ENCODE assay signal across 10 mouse cellular contexts in genomic region chr12:78794236-78794635, GRCm38 (mm10). TPM values are rescaled to one million over a fixed set of nuclear protein-coding genes. Genes with fewer than 3 reads are reported as not detected.
DNase-seq lines count a peak whose midpoint lies in the region; ATAC-seq and TF ChIP-seq lines count a peak whose summit lies in the region.
"Had no signal": no experiment of that assay in that cellular context is flagged by ENCODE, and none has a peak within 500 bp of the region (broad histone marks: within the 10 kb centered on the region; RNA-seq: fewer than 3 reads in every experiment).

No protein-coding gene starts in this region.

- no peaks in the 10 kb centered on the region for H3K4me1 ChIP-seq in embryonic facial prominence, embryonic 11.5 days (ENCODE audit: control insufficient read depth, insufficient read depth, low read length)
- H3K4me1 ChIP-seq in embryonic facial prominence, embryonic 10.5 days = no peaks in the 10 kb centered on the region
- H3K4me1 ChIP-seq in kidney, embryonic 14.5 days (ENCODE audit: control insufficient read depth, insufficient read depth, low read length) = no peaks in the 10 kb centered on the region
- H3K4me1 ChIP-seq in kidney, embryonic 16.5 days (ENCODE audit: insufficient read depth, low read length) = no peaks in the 10 kb centered on the region
- H3K4me1 ChIP-seq in stomach, embryonic 14.5 days (ENCODE audit: control insufficient read depth, insufficient read depth, low read length) = no peaks in the 10 kb centered on the region
- H3K4me1 ChIP-seq in stomach, postnatal 0 days (replicated peaks; ENCODE audit: control insufficient read depth, insufficient read depth) = no peaks in the 10 kb centered on the region

- no peaks in the 10 kb centered on the region; the same call in 1 of the 2 replicates for H3K36me3 ChIP-seq in embryonic facial prominence, embryonic 11.5 days (replicated peaks; ENCODE audit: control insufficient read depth, insufficient read depth, low read depth, low read length)
- H3K36me3 ChIP-seq in embryonic facial prominence, embryonic 10.5 days (replicated peaks) = peaks cover 22% of the 10 kb centered on the region
- H3K36me3 ChIP-seq in kidney, embryonic 14.5 days (ENCODE audit: control insufficient read depth, insufficient read depth, low read length) = 0 out of 2 replicates have a peak, but pooled peaks cover 8% of the 10 kb centered on the region
- peaks cover 13% of the 10 kb centered on the region for H3K36me3 ChIP-seq in kidney, embryonic 16.5 days (ENCODE audit: insufficient read depth, low read length)
- peaks cover 11% of the 10 kb centered on the region for H3K36me3 ChIP-seq in stomach, embryonic 14.5 days (ENCODE audit: control insufficient read depth, insufficient read depth, low read length)
- no peaks in the 10 kb centered on the region for H3K36me3 ChIP-seq in stomach, postnatal 0 days (ENCODE audit: control insufficient read depth, insufficient read depth, low read length)

- no peak overlapping the region for H3K27ac ChIP-seq in embryonic facial prominence, embryonic 11.5 days (replicated peaks; ENCODE audit: low read depth, low read length)
- H3K27ac ChIP-seq in embryonic facial prominence, embryonic 10.5 days (replicated peaks) = no peak overlapping the region
- no peak overlapping the region for H3K27ac ChIP-seq in kidney, embryonic 14.5 days (ENCODE audit: low read depth, low read length)
- H3K27ac ChIP-seq in kidney, embryonic 16.5 days (ENCODE audit: low read length) = no peak overlapping the region
- no peak overlapping the region for H3K27ac ChIP-seq in stomach, embryonic 14.5 days (ENCODE audit: low read length)
- no peak overlapping the region for H3K27ac ChIP-seq in stomach, postnatal 0 days (replicated peaks)

- H3K4me3 ChIP-seq in embryonic facial prominence, embryonic 11.5 days (ENCODE audit: low read depth, low read length) = no peak overlapping the region
- no peak overlapping the region for H3K4me3 ChIP-seq in embryonic facial prominence, embryonic 10.5 days
- H3K4me3 ChIP-seq in kidney, embryonic 14.5 days (ENCODE audit: low read length) = no peak overlapping the region
- no peak overlapping the region for H3K4me3 ChIP-seq in kidney, embryonic 16.5 days (ENCODE audit: low read length)
- H3K4me3 ChIP-seq in stomach, embryonic 14.5 days (ENCODE audit: low read depth, low read length) = no peak overlapping the region
- H3K4me3 ChIP-seq in stomach, postnatal 0 days (ENCODE audit: low read depth, low read length) = no peak overlapping the region

- peak; percentile 28 for DNase-seq in embryonic facial prominence, embryonic 11.5 days (ENCODE audit: low spot score)
- no peak for DNase-seq in embryonic facial prominence, embryonic 10.5 days (ENCODE audit: low spot score)
- DNase-seq in stomach, postnatal 0 days (ENCODE audit: low spot score) = no peak
- no peak for DNase-seq in cerebellum, adult 9-11 months
- DNase-seq: cerebellum, adult 2 months; heart, postnatal 4 days had no signal

- no peak overlapping the region for H3K9ac ChIP-seq in embryonic facial prominence, embryonic 11.5 days (replicated peaks; ENCODE audit: low read length)
- no peak overlapping the region for H3K9ac ChIP-seq in kidney, embryonic 14.5 days (ENCODE audit: low read depth, low read length)
- no peak overlapping the region for H3K9ac ChIP-seq in kidney, embryonic 16.5 days (replicated peaks; ENCODE audit: low read length)
- H3K9ac ChIP-seq in stomach, embryonic 14.5 days (replicated peaks; ENCODE audit: low read depth, low read length) = no peak overlapping the region
- no peak overlapping the region for H3K9ac ChIP-seq in stomach, postnatal 0 days (ENCODE audit: low read length)

- ATAC-seq in embryonic facial prominence, embryonic 11.5 days (replicated peaks; ENCODE audit: insufficient number of reproducible peaks, low FRiP score, low TSS enrichment, low read depth) = no peak
- peak; percentile 78; the same call in 1 of the 2 replicates for ATAC-seq in kidney, embryonic 14.5 days (ENCODE audit: low FRiP score, low TSS enrichment)
- no peak for ATAC-seq in kidney, embryonic 16.5 days (ENCODE audit: low FRiP score, low TSS enrichment)
- peak; percentile 37; the same call in 1 of the 2 replicates for ATAC-seq in stomach, embryonic 14.5 days (ENCODE audit: insufficient number of reproducible peaks, insufficient read depth, low FRiP score, low read depth)
- no peak for ATAC-seq in stomach, postnatal 0 days (ENCODE audit: low FRiP score, low TSS enrichment)
- ATAC-seq in monocyte, adult 5-6 weeks (replicated peaks; ENCODE audit: insufficient number of reproducible peaks, low FRiP score, low TSS enrichment, poor library complexity, severe bottlenecking) = no peak

- TF ChIP-seq CTCF in stomach, postnatal 0 days (IDR thresholded peaks at IDR 0.05; ENCODE audit: low read depth) = no peak

- no peaks in the 10 kb centered on the region for H3K27me3 ChIP-seq in embryonic facial prominence, embryonic 11.5 days (ENCODE audit: control insufficient read depth, insufficient read depth, low read length)
- H3K27me3 ChIP-seq in embryonic facial prominence, embryonic 10.5 days (replicated peaks; ENCODE audit: low read depth, poor library complexity, severe bottlenecking) = no peaks in the 10 kb centered on the region
- H3K27me3 ChIP-seq in kidney, embryonic 14.5 days (ENCODE audit: control insufficient read depth, insufficient read depth, low read length) = no peaks in the 10 kb centered on the region
- H3K27me3 ChIP-seq in kidney, embryonic 16.5 days (ENCODE audit: insufficient read depth, low read length) = no peaks in the 10 kb centered on the region
- H3K27me3 ChIP-seq in stomach, embryonic 14.5 days (ENCODE audit: control insufficient read depth, insufficient read depth, low read length) = no peaks in the 10 kb centered on the region
- H3K27me3 ChIP-seq in stomach, postnatal 0 days (ENCODE audit: control insufficient read depth, insufficient read depth, low read length) = no peaks in the 10 kb centered on the region

- no peak overlapping the region for H3K4me2 ChIP-seq in embryonic facial prominence, embryonic 11.5 days (ENCODE audit: low read depth, low read length)
- H3K4me2 ChIP-seq in kidney, embryonic 14.5 days (replicated peaks; ENCODE audit: low read depth, low read length) = no peak overlapping the region
- H3K4me2 ChIP-seq in kidney, embryonic 16.5 days (replicated peaks; ENCODE audit: low read depth, low read length) = no peak overlapping the region
- no peak overlapping the region for H3K4me2 ChIP-seq in stomach, embryonic 14.5 days (replicated peaks; ENCODE audit: low read depth, low read length)
- no peak overlapping the region for H3K4me2 ChIP-seq in stomach, postnatal 0 days (replicated peaks; ENCODE audit: low read depth)

- no peaks in the 10 kb centered on the region for H3K9me3 ChIP-seq in embryonic facial prominence, embryonic 11.5 days (replicated peaks; ENCODE audit: control insufficient read depth, low read length)
- no peaks in the 10 kb centered on the region for H3K9me3 ChIP-seq in embryonic facial prominence, embryonic 10.5 days
- H3K9me3 ChIP-seq in kidney, embryonic 14.5 days (ENCODE audit: control insufficient read depth, low read length) = no peaks in the 10 kb centered on the region
- no peaks in the 10 kb centered on the region for H3K9me3 ChIP-seq in kidney, embryonic 16.5 days (ENCODE audit: low read length)
- no peaks in the 10 kb centered on the region for H3K9me3 ChIP-seq in stomach, embryonic 14.5 days (ENCODE audit: control insufficient read depth, low read depth, low read length)
- H3K9me3 ChIP-seq in stomach, postnatal 0 days (ENCODE audit: control insufficient read depth, low read length) = no peaks in the 10 kb centered on the region

- WGBS in embryonic facial prominence, embryonic 11.5 days = 44% methylated on average over 1 of the region's 1 CpGs
- WGBS in embryonic facial prominence, embryonic 10.5 days = 32% methylated on average over 1 of the region's 1 CpGs
- 8% methylated on average over 1 of the region's 1 CpGs for WGBS in kidney, embryonic 14.5 days
- WGBS in kidney, embryonic 16.5 days = 6% methylated on average over 1 of the region's 1 CpGs
- 19% methylated on average over 1 of the region's 1 CpGs for WGBS in stomach, embryonic 14.5 days
- 19% methylated on average over 1 of the region's 1 CpGs for WGBS in stomach, postnatal 0 days

- TF ChIP-seq EP300 in stomach, postnatal 0 days (optimal IDR thresholded peaks at IDR 0.05) = no peak

RNA-seq across cellular contexts. Expression of gene Mpp5, which starts 45.5 kb away (rescaled TPM):
- polyA plus RNA-seq in embryonic facial prominence, embryonic 11.5 days (2014; fragmentation: Nextera tagmentation; extraction: Ambion mirVana) = 22.2 and 23.7 TPM in 2 replicates
- polyA plus RNA-seq in embryonic facial prominence, embryonic 10.5 days (2016; fragmentation: Nextera tagmentation; extraction: Ambion mirVana) = 28.7 and 29.6 TPM in 2 replicates
- polyA plus RNA-seq in kidney, embryonic 14.5 days (2014; fragmentation: Nextera tagmentation; extraction: Ambion mirVana) = 21.9 and 23.1 TPM in 2 replicates
- polyA plus RNA-seq in kidney, embryonic 16.5 days (2015; fragmentation: Nextera tagmentation; extraction: Ambion mirVana) = 23.0 and 25.4 TPM in 2 replicates
- polyA plus RNA-seq in stomach, embryonic 14.5 days (2014; fragmentation: Nextera tagmentation; extraction: Ambion mirVana) = 21.1 and 22.7 TPM in 2 replicates
- 10.0 and 12.9 TPM in 2 replicates for polyA plus RNA-seq in stomach, postnatal 0 days (2015; fragmentation: Nextera tagmentation; extraction: Ambion mirVana)
- total RNA-seq in monocyte, adult 5-6 weeks (2017) = 13.7 to 57.8 TPM (median 16.3 TPM) in 3 replicates

Comparison
In these comparisons a context has a peak if more than half of its experiments do, and no peak if none do; other contexts are left out.
1. ATAC-seq: peak in kidney, embryonic 14.5 days (single experiment) and stomach, embryonic 14.5 days (single experiment); none in embryonic facial prominence, embryonic 11.5 days (single experiment), kidney, embryonic 16.5 days (single experiment), stomach, postnatal 0 days (single experiment) and monocyte, adult 5-6 weeks (single experiment).